Mouse (Mus musculus): ENCODE measurements around the gene Hemk1.

GRCm38 (mm10) chr9:107296041-107296440 lies 42.1 kb downstream of the Hemk1 start:
- TF ChIP-seq ZMIZ1 (IDR thresholded peaks at IDR 0.05; ENCODE audit: low read depth, low read length) (no peak), HCFC1 (IDR thresholded peaks at IDR 0.05; ENCODE audit: low read depth, low read length) (no peak), EP300 (IDR thresholded peaks at IDR 0.05; ENCODE audit: low read length) (no peak), CTCF (conservative IDR thresholded peaks at IDR 0.05 in 1 of 2, IDR thresholded peaks at IDR 0.05 in 1 of 2; ENCODE audit: low read depth in 2 of 2, low read length in 2 of 2) (no peak), USF2 (conservative IDR thresholded peaks at IDR 0.05; ENCODE audit: low read depth, low read length) (no peak), POLR2A (IDR thresholded peaks at IDR 0.05; ENCODE audit: low read depth, low read length) (no peak), USF1 (IDR thresholded peaks at IDR 0.05; ENCODE audit: low read depth, low read length) (no peak), MEF2A (IDR thresholded peaks at IDR 0.05; ENCODE audit: borderline replicate concordance, low read depth, low read length) (no peak), BHLHE40 (IDR thresholded peaks at IDR 0.05; ENCODE audit: low read depth, low read length) (no peak), SIN3A (IDR thresholded peaks at IDR 0.05; ENCODE audit: low read length) (no peak; the same call in 1 of the 2 replicates), TCF12 (IDR thresholded peaks at IDR 0.05; ENCODE audit: low read depth, low read length) (peak; percentile 52), NRF1 (IDR thresholded peaks at IDR 0.05; ENCODE audit: low read depth, low read length) (no peak), ZNF384 (IDR thresholded peaks at IDR 0.05; ENCODE audit: low read depth, low read length) (no peak)
